In genomic region chr1:134188217-134188616, GRCm38 (mm10) we compare ENCODE assay signal across 26 mouse cellular contexts. TPM values are rescaled to one million over a fixed set of nuclear protein-coding genes. Genes with fewer than 3 reads are reported as not detected.
DNase-seq lines count a peak whose midpoint lies in the region; ATAC-seq and TF ChIP-seq lines count a peak whose summit lies in the region.
"Had no signal": no experiment of that assay in that cellular context is flagged by ENCODE, and none has a peak within 500 bp of the region (broad histone marks: within the 10 kb centered on the region; RNA-seq: fewer than 3 reads in every experiment).

No protein-coding gene starts in this region.

- H3K27ac ChIP-seq in layer of hippocampus, adult 2 months, result peak overlapping the region; percentile 19; the same call in 1 of the 2 replicates
- H3K27ac ChIP-seq in ES-E14 (ENCODE audit: insufficient read depth, low read depth, low read length, poor library complexity, severe bottlenecking), result peak overlapping the region; percentile 35; the same call in 1 of the 2 replicates
- peak overlapping the region; percentile 65 for H3K27ac ChIP-seq in midbrain, embryonic 14.5 days (replicated peaks; ENCODE audit: low read depth, low read length)
- no peak overlapping the region for H3K27ac ChIP-seq in heart, embryonic 11.5 days (ENCODE audit: low read depth, low read length)
- H3K27ac ChIP-seq: embryonic facial prominence, embryonic 12.5 days; heart, adult 2 months; limb, embryonic 12.5 days; neural tube, embryonic 12.5 days had no signal

- H3K4me2 ChIP-seq in midbrain, embryonic 14.5 days (ENCODE audit: low read length), result no peak overlapping the region
- H3K4me2 ChIP-seq in heart, embryonic 11.5 days, result no peak overlapping the region
- H3K4me2 ChIP-seq: embryonic facial prominence, embryonic 12.5 days; limb, embryonic 12.5 days had no signal

- no peak for ATAC-seq in midbrain, embryonic 14.5 days (ENCODE audit: low FRiP score, low TSS enrichment)
- no peak for ATAC-seq in heart, embryonic 11.5 days (replicated peaks; ENCODE audit: insufficient number of reproducible peaks, low FRiP score, low TSS enrichment)
- ATAC-seq: inflammation-experienced regulatory T-cells, adult 6 months had no signal

- peaks cover 19% of the 10 kb centered on the region for H3K27me3 ChIP-seq in E14TG2a.4 (ENCODE audit: insufficient read depth, low read length)
- H3K27me3 ChIP-seq in midbrain, embryonic 14.5 days (ENCODE audit: control insufficient read depth, insufficient read depth, low read length), result no peaks in the 10 kb centered on the region
- no peaks in the 10 kb centered on the region for H3K27me3 ChIP-seq in heart, embryonic 11.5 days (ENCODE audit: control insufficient read depth, insufficient read depth, low read length)
- H3K27me3 ChIP-seq: neural tube, embryonic 12.5 days had no signal

- no peak for DNase-seq in layer of hippocampus, adult 2 months (ENCODE audit: low spot score in 2 of 2)
- no peak for DNase-seq in layer of hippocampus, postnatal 25 days (ENCODE audit: extremely low spot score in 1 of 2, low spot score in 1 of 2)
- no peak for DNase-seq in ES-E14 (ENCODE audit: low read depth, low spot score)
- DNase-seq in midbrain, embryonic 14.5 days, result peak; percentile 65
- DNase-seq in urinary bladder, postnatal 10 days (ENCODE audit: low spot score), result no peak
- DNase-seq in gastrocnemius, adult 18-20 months (ENCODE audit: low spot score), result no peak
- DNase-seq: adrenal gland, postnatal 36 days; cerebellum, adult 11 months; cerebellum, adult 9-11 months; gastrocnemius, postnatal 36 days; heart, adult 2 months; kidney, adult 18-20 months; lung, adult 18-20 months; lung, postnatal 14 days; right cerebral cortex, postnatal 14 days had no signal

- peaks cover 62% of the 10 kb centered on the region for H3K4me1 ChIP-seq in E14TG2a.4 (replicated peaks; ENCODE audit: low read depth, low read length)
- peaks cover 8 to 15% of the 10 kb centered on the region in 2 experiments for H3K4me1 ChIP-seq in ES-E14 (ENCODE audit: control insufficient read depth in 2 of 2, insufficient read depth in 2 of 2, low read length in 2 of 2, poor library complexity in 1 of 2)
- H3K4me1 ChIP-seq in midbrain, embryonic 14.5 days (ENCODE audit: control insufficient read depth, insufficient read depth, low read length), result peaks cover 22% of the 10 kb centered on the region
- peaks cover 9% of the 10 kb centered on the region for H3K4me1 ChIP-seq in heart, embryonic 11.5 days (ENCODE audit: control insufficient read depth, insufficient read depth, low read length)

- no peak overlapping the region for H3K4me3 ChIP-seq in layer of hippocampus, adult 2 months
- peak overlapping the region; percentile 66 for H3K4me3 ChIP-seq in E14TG2a.4 (replicated peaks; ENCODE audit: low read length)
- H3K4me3 ChIP-seq in ES-E14 (ENCODE audit: insufficient read depth in 1 of 2, low read depth in 1 of 2, low read length in 2 of 2, poor library complexity in 1 of 2, severe bottlenecking in 1 of 2), result no peak overlapping the region
- H3K4me3 ChIP-seq in midbrain, embryonic 14.5 days (replicated peaks; ENCODE audit: low read depth, low read length), result no peak overlapping the region
- no peak overlapping the region for H3K4me3 ChIP-seq in heart, embryonic 11.5 days (ENCODE audit: low read depth, low read length)
- H3K4me3 ChIP-seq: embryonic facial prominence, embryonic 12.5 days; heart, adult 2 months; limb, embryonic 12.5 days; neural tube, embryonic 12.5 days had no signal

- TF ChIP-seq CTCF in layer of hippocampus, adult 2 months (conservative IDR thresholded peaks at IDR 0.05), result no peak
- TF ChIP-seq CTCF in E14TG2a.4 (conservative IDR thresholded peaks at IDR 0.05; ENCODE audit: low read length), result no peak

- peak overlapping the region; percentile 13; the same call in 1 of the 2 replicates for H3K9ac ChIP-seq in ES-E14 (ENCODE audit: insufficient read depth, low read depth, low read length, poor library complexity, severe bottlenecking)
- H3K9ac ChIP-seq in midbrain, embryonic 14.5 days (replicated peaks; ENCODE audit: low read length), result no peak overlapping the region
- H3K9ac ChIP-seq in heart, embryonic 11.5 days (ENCODE audit: low read depth, low read length), result no peak overlapping the region
- H3K9ac ChIP-seq: embryonic facial prominence, embryonic 12.5 days; limb, embryonic 12.5 days; neural tube, embryonic 12.5 days had no signal

- WGBS in midbrain, embryonic 14.5 days, result 47% methylated on average over 5 of the region's 5 CpGs
- WGBS in heart, embryonic 11.5 days (ENCODE audit: insufficient replicate concordance), result 76% methylated on average over 5 of the region's 5 CpGs

- in situ Hi-C loops in ES-E14 (cut with MboI; ENCODE audit: low sequenced_read_pairs in 2 of 2, unreplicated experiment in 2 of 2), result no loop called here

- H3K36me3 ChIP-seq in E14TG2a.4 (ENCODE audit: insufficient read depth, low read length) (no peaks in the 10 kb centered on the region), ES-E14 (ENCODE audit: control insufficient read depth, insufficient read depth, low read length, poor library complexity, severe bottlenecking) (no peaks in the 10 kb centered on the region)
- no peaks in the 10 kb centered on the region for H3K36me3 ChIP-seq in midbrain, embryonic 14.5 days (ENCODE audit: control insufficient read depth, insufficient read depth, low read length)
- H3K36me3 ChIP-seq in heart, embryonic 11.5 days (ENCODE audit: control insufficient read depth, insufficient read depth, low read length), result no peaks in the 10 kb centered on the region
- H3K36me3 ChIP-seq: embryonic facial prominence, embryonic 12.5 days; limb, embryonic 12.5 days; neural tube, embryonic 12.5 days had no signal

- H3K9me3 ChIP-seq in E14TG2a.4 (ENCODE audit: low read length), result no peaks in the 10 kb centered on the region
- no peaks in the 10 kb centered on the region for H3K9me3 ChIP-seq in ES-E14 (ENCODE audit: control insufficient read depth, insufficient read depth, low read depth, low read length)
- no peaks in the 10 kb centered on the region for H3K9me3 ChIP-seq in midbrain, embryonic 14.5 days (ENCODE audit: control insufficient read depth, low read length)
- no peaks in the 10 kb centered on the region for H3K9me3 ChIP-seq in heart, embryonic 11.5 days (replicated peaks; ENCODE audit: control insufficient read depth, low read length)
- H3K9me3 ChIP-seq: embryonic facial prominence, embryonic 12.5 days; limb, embryonic 12.5 days; neural tube, embryonic 12.5 days had no signal

TF ChIP-seq in ES-E14, 5 proteins besides CTCF, POLR2A, EP300 and RAD21:
- TF ChIP-seq ZNF384 (IDR thresholded peaks at IDR 0.05; ENCODE audit: low read depth, low read length) (no peak), ZC3H11A (IDR thresholded peaks at IDR 0.05; ENCODE audit: borderline replicate concordance, low read depth, low read length) (no peak), HCFC1 (IDR thresholded peaks at IDR 0.05; ENCODE audit: borderline replicate concordance, insufficient read depth, low read length) (no peak), MAFK (IDR thresholded peaks at IDR 0.05; ENCODE audit: insufficient read depth, low read depth, low read length) (no peak), CHD2 (IDR thresholded peaks at IDR 0.05; ENCODE audit: low read depth, low read length) (no peak)
TF ChIP-seq in ES-E14: peak in this region for 0.

RNA-seq across cellular contexts. Expression of gene Mybph, which starts 5.0 kb away (rescaled TPM):
- total RNA-seq in layer of hippocampus, adult 2 months (2021), result not detected
- under 1 TPM; 0.17 to 0.19 TPM for total RNA-seq in layer of hippocampus, postnatal 25 days (2021)
- total RNA-seq in ES-E14 (2012; rRNA removed), result not detected in 2 replicates
- polyA plus RNA-seq in midbrain, embryonic 14.5 days (2014; fragmentation: Nextera tagmentation; extraction: Ambion mirVana), result 0.12 TPM in 1 of 2 replicates, not detected in the other
- polyA plus RNA-seq in heart, embryonic 11.5 days (2014; fragmentation: Nextera tagmentation; extraction: Ambion mirVana), result 1.0 and 1.2 TPM in 2 replicates
- 100 to 1,000 TPM; 192 to 275 TPM for total RNA-seq in gastrocnemius, adult 18-20 months (2021)
- total RNA-seq: heart, adult 2 months; heart, postnatal 25 days; layer of hippocampus, postnatal 10 days; left cerebral cortex, postnatal 10 days had no signal
- polyA plus RNA-seq: forebrain, embryonic 11.5 days; inflammation-experienced regulatory T-cells, adult 6 months had no signal

RNA-seq across cellular contexts. Expression of gene Chil1, which starts 6.2 kb away (rescaled TPM):
- total RNA-seq in layer of hippocampus, adult 2 months (2021), result 10 to 100 TPM; 11.1 to 12.4 TPM
- 10 to 100 TPM in 1 of 2 experiments, 1 to 10 TPM in 1; 7.3 to 10.8 TPM for total RNA-seq in layer of hippocampus, postnatal 25 days (2021)
- 0.98 and 1.4 TPM in 2 replicates for total RNA-seq in ES-E14 (2012; rRNA removed)
- polyA plus RNA-seq in midbrain, embryonic 14.5 days (2014; fragmentation: Nextera tagmentation; extraction: Ambion mirVana), result 3.6 and 3.7 TPM in 2 replicates
- 1.5 and 1.9 TPM in 2 replicates for polyA plus RNA-seq in heart, embryonic 11.5 days (2014; fragmentation: Nextera tagmentation; extraction: Ambion mirVana)
- 1 to 10 TPM; 1.1 to 2.0 TPM for total RNA-seq in gastrocnemius, adult 18-20 months (2021)

RNA-seq across cellular contexts. Expression of gene Adora1, which starts 47.0 kb away (rescaled TPM):
- 100 to 1,000 TPM; 202 to 221 TPM for total RNA-seq in layer of hippocampus, adult 2 months (2021)
- 100 to 1,000 TPM; 224 to 230 TPM for total RNA-seq in layer of hippocampus, postnatal 25 days (2021)
- 0.16 and 0.58 TPM in 2 replicates for total RNA-seq in ES-E14 (2012; rRNA removed)
- polyA plus RNA-seq in midbrain, embryonic 14.5 days (2014; fragmentation: Nextera tagmentation; extraction: Ambion mirVana), result 7.3 and 10.6 TPM in 2 replicates
- polyA plus RNA-seq in heart, embryonic 11.5 days (2014; fragmentation: Nextera tagmentation; extraction: Ambion mirVana), result 4.4 and 6.7 TPM in 2 replicates
- total RNA-seq in gastrocnemius, adult 18-20 months (2021), result under 1 TPM; 0.25 to 0.66 TPM
- total RNA-seq: megakaryocyte, adult 5-6 weeks had no signal
- polyA plus RNA-seq: inflammation-experienced regulatory T-cells, adult 6 months had no signal

Comparison
In these comparisons a context has a peak if more than half of its experiments do, and no peak if none do; other contexts are left out.
1. RNA of gene Mybph, which starts 5.0 kb away (total RNA-seq): 192 to 275 TPM in gastrocnemius, adult 18-20 months; 0.17 to 0.19 TPM in layer of hippocampus, postnatal 25 days, not detected in layer of hippocampus, adult 2 months and not detected in ES-E14; every median in the first group is over 100 times any median in the second.
2. RNA of gene Adora1, which starts 47.0 kb away (total RNA-seq): 224 to 230 TPM in layer of hippocampus, postnatal 25 days and 202 to 221 TPM in layer of hippocampus, adult 2 months; 0.25 to 0.66 TPM in gastrocnemius, adult 18-20 months and 0.16 to 0.58 TPM in ES-E14; every median in the first group is over 100 times any median in the second.